Mouse (Mus musculus) megakaryocyte, embryonic 14.5 days (primary cell): ENCODE data around the gene Cyp2b19.

Experiments used
- FLI1 ChIP-seq: IDR thresholded peaks from 2 replicates; pipeline ENCODE4 v1.6.1; 2012; ENCODE audit warnings: low read length, inconsistent platforms, mixed read lengths
- GATA1 ChIP-seq: IDR thresholded peaks from 3 replicates; pipeline ENCODE4 v1.6.1; 2012; ENCODE audit warnings: mixed read lengths, low read length, inconsistent platforms, borderline replicate concordance

GRCm38 (mm10) chr7:26800996-26801395, 44.1 kb downstream of the Cyp2b19 start:
- TF ChIP-seq GATA1 (no peak), FLI1 (no peak)
